Mouse (Mus musculus) limb, embryonic 15.5 days (tissue): Measurements from ENCODE around the gene Cbl. TPM values are rescaled to one million over a fixed set of nuclear protein-coding genes. Genes with fewer than 3 reads are reported as not detected.
A peak's percentile ranks its signal among the peaks of the same experiment; 100 is the strongest.

Source experiments
- ATAC-seq: fragments of 200-750 bp; cut with Nextera tagmentation; 2 replicates; pipeline ENCODE4 v1.8.0; 2017; ENCODE audit warnings: low read depth, moderate TSS enrichment; ENCODE audit not compliant: insufficient number of reproducible peaks, low FRiP score, low TSS enrichment
- H3K27ac ChIP-seq: fragments of 300-500 bp; sonication (generic); 2 replicates; pipeline ENCODE4 v1.5.1; 2015; ENCODE audit warnings: moderate library complexity, mild to moderate bottlenecking, inconsistent platforms
- H3K27me3 ChIP-seq: fragments of 300-500 bp; sonication (generic); 2 replicates; pipeline ENCODE4 v1.6.1; 2015; ENCODE audit warnings: inconsistent platforms
- H3K36me3 ChIP-seq: fragments of 300-500 bp; sonication (generic); 2 replicates; pipeline ENCODE4 v1.6.1; 2015; ENCODE audit warnings: inconsistent platforms
- H3K4me1 ChIP-seq: fragments of 300-500 bp; sonication (generic); 2 replicates; pipeline ENCODE4 v1.6.1; 2015; ENCODE audit warnings: inconsistent platforms
- H3K4me2 ChIP-seq: fragments of 300-500 bp; sonication (generic); 2 replicates; pipeline ENCODE4 v1.6.1; 2015; ENCODE audit warnings: mild to moderate bottlenecking, inconsistent platforms
- H3K4me3 ChIP-seq: fragments of 300-500 bp; sonication (generic); 2 replicates; pipeline ENCODE4 v1.5.1; 2015; ENCODE audit warnings: mild to moderate bottlenecking, inconsistent platforms
- H3K9ac ChIP-seq: fragments of 300-500 bp; sonication (generic); 2 replicates; pipeline ENCODE4 v1.6.1; 2015; ENCODE audit warnings: inconsistent platforms
- H3K9me3 ChIP-seq: fragments of 300-500 bp; sonication (generic); 2 replicates; pipeline ENCODE4 v1.6.1; 2016; ENCODE audit warnings: inconsistent platforms
- WGBS: fragments of 180-500 bp; shearing (Covaris S2); methylation state at CpG from one replicate; pipeline ENCODE4 v1.1.7; 2015; 5-methylcytosine and 5-hydroxymethylcytosine counted together
- polyA plus RNA-seq: library from polyadenylated mRNA; unstranded; fragments of >200 nt; fragmentation: Nextera tagmentation; extraction: Ambion mirVana; gene quantifications from 2 replicates; pipeline ENCODE4 v1.2.1, GENCODE M21; 2015

The Cbl gene
- polyA plus RNA-seq, 1 experiment from 2014 or later, result 15.6 TPM

GRCm38 (mm10) chr9:44254508-44255135, 20.8 kb upstream of the Cbl start:
- WGBS, result 14% methylated on average over 5 of the region's 5 CpGs
- H3K27me3 ChIP-seq, result no peaks in the 10 kb centered on the region
- H3K9me3 ChIP-seq, result no peaks in the 10 kb centered on the region
- no peak overlapping the region for H3K27ac ChIP-seq
- no peak for ATAC-seq
- peaks cover 21% of the 10 kb centered on the region for H3K36me3 ChIP-seq
- H3K4me2 ChIP-seq, result no peak overlapping the region
- no peak overlapping the region for H3K9ac ChIP-seq
- no peak overlapping the region for H3K4me3 ChIP-seq
- peaks cover 32% of the 10 kb centered on the region for H3K4me1 ChIP-seq

GRCm38 (mm10) chr9:44253441-44253840, 19.6 kb upstream of the Cbl start:
- Histone ChIP-seq H3K27me3 (no peaks in the 10 kb centered on the region), H3K9ac (no peak overlapping the region), H3K4me3 (no peak overlapping the region), H3K36me3 (peaks cover 18% of the 10 kb centered on the region), H3K4me1 (peaks cover 33% of the 10 kb centered on the region), H3K27ac (no peak overlapping the region), H3K9me3 (no peaks in the 10 kb centered on the region), H3K4me2 (no peak overlapping the region)
- 76% methylated on average over 6 of the region's 6 CpGs for WGBS
- no peak for ATAC-seq

GRCm38 (mm10) chr9:44251314-44251713, 17.5 kb upstream of the Cbl start, which contains the start of gene Pdzd3:
Pdzd3 (minus strand) TSS chr9:44251471.
- 75% methylated on average over 10 of the region's 10 CpGs for WGBS

GRCm38 (mm10) chr9:44250445-44250844, 16.6 kb upstream of the Cbl start:
- Histone ChIP-seq H3K36me3 (peaks cover 10% of the 10 kb centered on the region), H3K27ac (no peak overlapping the region), H3K9ac (no peak overlapping the region), H3K4me3 (no peak overlapping the region), H3K4me1 (peaks cover 26% of the 10 kb centered on the region), H3K4me2 (no peak overlapping the region), H3K27me3 (no peaks in the 10 kb centered on the region), H3K9me3 (no peaks in the 10 kb centered on the region)
- 73% methylated on average over 4 of the region's 4 CpGs for WGBS
- no peak for ATAC-seq

More at GRCm38 (mm10) chr9:44251314-44251713, 17.5 kb upstream of the Cbl start, which contains the start of gene Pdzd3:
- no peak within 1 kb of the TSS for H3K4me2 ChIP-seq
- H3K36me3 ChIP-seq, result peaks cover 12% of the 10 kb centered on the region
- H3K9me3 ChIP-seq, result no peaks in the 10 kb centered on the region
- peaks cover 33% of the 10 kb centered on the region for H3K4me1 ChIP-seq
- H3K27ac ChIP-seq, result no peak within 1 kb of the TSS
- H3K4me3 ChIP-seq, result no peak within 1 kb of the TSS
- no peak within 1 kb of the TSS for H3K9ac ChIP-seq
- H3K27me3 ChIP-seq, result no peaks in the 10 kb centered on the region
- no peak for ATAC-seq

- WGBS, result 40% methylated on average over 26 of the region's 26 CpGs
- H3K4me2 ChIP-seq, result 0 out of 2 replicates have a peak overlapping the region, but pooled peaks have one; percentile 24
- 0 out of 2 replicates have a peak, but pooled peaks have one; percentile 25 for ATAC-seq
Observed at GRCm38 (mm10) chr9:44249181-44250146, 15.6 kb upstream of the Cbl start.

GRCm38 (mm10) chr9:44247907-44248306, 14.1 kb upstream of the Cbl start:
- no peak overlapping the region for H3K4me2 ChIP-seq
- WGBS, result 71% methylated on average over 6 of the region's 6 CpGs
- no peaks in the 10 kb centered on the region for H3K9me3 ChIP-seq
- peaks cover 6% of the 10 kb centered on the region; the same call in 1 of the 2 replicates for H3K4me1 ChIP-seq
- H3K4me3 ChIP-seq, result no peak overlapping the region
- no peak overlapping the region for H3K27ac ChIP-seq
- no peak for ATAC-seq
- H3K27me3 ChIP-seq, result no peaks in the 10 kb centered on the region
- no peak overlapping the region for H3K9ac ChIP-seq
- H3K36me3 ChIP-seq, result peaks cover 5% of the 10 kb centered on the region

More at GRCm38 (mm10) chr9:44249181-44250146, 15.6 kb upstream of the Cbl start:
- no peaks in the 10 kb centered on the region for H3K9me3 ChIP-seq
- no peak overlapping the region for H3K9ac ChIP-seq
- peaks cover 10% of the 10 kb centered on the region for H3K36me3 ChIP-seq
- no peak overlapping the region for H3K4me3 ChIP-seq
- no peak overlapping the region for H3K27ac ChIP-seq
- peaks cover 16% of the 10 kb centered on the region for H3K4me1 ChIP-seq
- H3K27me3 ChIP-seq, result no peaks in the 10 kb centered on the region

- Histone ChIP-seq H3K9me3 (no peaks in the 10 kb centered on the region), H3K27me3 (no peaks in the 10 kb centered on the region), H3K9ac (no peak overlapping the region), H3K4me1 (0 out of 2 replicates have a peak, but pooled peaks cover 3% of the 10 kb centered on the region), H3K4me3 (no peak overlapping the region), H3K4me2 (no peak overlapping the region), H3K36me3 (no peaks in the 10 kb centered on the region), H3K27ac (no peak overlapping the region)
- ATAC-seq, result no peak
- WGBS, result 54% methylated on average over 2 of the region's 2 CpGs
Observed at GRCm38 (mm10) chr9:44243621-44244020, 9.8 kb upstream of the Cbl start.

GRCm38 (mm10) chr9:44241418-44241817, 7.6 kb upstream of the Cbl start:
- ATAC-seq, result no peak
- WGBS, result 72% methylated on average over 9 of the region's 9 CpGs

GRCm38 (mm10) chr9:44240911-44241310, 7.1 kb upstream of the Cbl start:
- no peak for ATAC-seq
- no peak overlapping the region for H3K4me2 ChIP-seq
- H3K27me3 ChIP-seq, result no peaks in the 10 kb centered on the region
- H3K4me3 ChIP-seq, result no peak overlapping the region
- H3K36me3 ChIP-seq, result no peaks in the 10 kb centered on the region
- no peak overlapping the region for H3K9ac ChIP-seq
- no peak overlapping the region for H3K27ac ChIP-seq
- 65% methylated on average over 5 of the region's 5 CpGs for WGBS
- no peaks in the 10 kb centered on the region for H3K9me3 ChIP-seq
- H3K4me1 ChIP-seq, result 0 out of 2 replicates have a peak, but pooled peaks cover 3% of the 10 kb centered on the region

More at GRCm38 (mm10) chr9:44241418-44241817, 7.6 kb upstream of the Cbl start:
- no peaks in the 10 kb centered on the region for H3K27me3 ChIP-seq
- H3K4me1 ChIP-seq, result 0 out of 2 replicates have a peak, but pooled peaks cover 3% of the 10 kb centered on the region
- no peaks in the 10 kb centered on the region for H3K36me3 ChIP-seq
- no peak overlapping the region for H3K27ac ChIP-seq
- no peak overlapping the region for H3K9ac ChIP-seq
- no peak overlapping the region for H3K4me3 ChIP-seq
- H3K4me2 ChIP-seq, result no peak overlapping the region
- no peaks in the 10 kb centered on the region for H3K9me3 ChIP-seq

GRCm38 (mm10) chr9:44240399-44240798, 6.5 kb upstream of the Cbl start, which contains the start of gene Ccdc153:
Ccdc153 (plus strand) TSS chr9:44240676.
- no peak within 1 kb of the TSS for H3K4me3 ChIP-seq
- H3K27me3 ChIP-seq, result no peaks in the 10 kb centered on the region
- no peaks in the 10 kb centered on the region for H3K9me3 ChIP-seq
- 49% methylated on average over 2 of the region's 2 CpGs for WGBS
- no peak within 1 kb of the TSS for H3K9ac ChIP-seq
- no peaks in the 10 kb centered on the region for H3K36me3 ChIP-seq
- no peak within 1 kb of the TSS for H3K27ac ChIP-seq
- 0 out of 2 replicates have a peak, but pooled peaks cover 3% of the 10 kb centered on the region for H3K4me1 ChIP-seq
- no peak within 1 kb of the TSS for H3K4me2 ChIP-seq
- ATAC-seq, result no peak

- ATAC-seq, result no peak
- Histone ChIP-seq H3K9ac (no peak overlapping the region), H3K4me2 (no peak overlapping the region), H3K36me3 (no peaks in the 10 kb centered on the region), H3K9me3 (no peaks in the 10 kb centered on the region), H3K4me3 (no peak overlapping the region), H3K27me3 (no peaks in the 10 kb centered on the region), H3K4me1 (0 out of 2 replicates have a peak, but pooled peaks cover 5% of the 10 kb centered on the region), H3K27ac (no peak overlapping the region)
- WGBS, result 7% methylated on average over 5 of the region's 5 CpGs
Observed at GRCm38 (mm10) chr9:44239447-44239846, 5.6 kb upstream of the Cbl start.
